Mouse (Mus musculus): ENCODE data around the gene Epas1.

Epas1 gene

GRCm38 (mm10) chr17:86753130-86753821, at the start of gene Epas1:
TSS of gene Epas1 (plus strand) at chr17:86753700.
- peak; percentile 91 to 95 for DNase-seq

GRCm38 (mm10) chr17:86705236-86705635, 48.3 kb upstream of the Epas1 start:
- DNase-seq, result no peak

- DNase-seq, result no peak
Measured at GRCm38 (mm10) chr17:86706467-86706866, 47.0 kb upstream of the Epas1 start.

- DNase-seq, result no peak
Measured at GRCm38 (mm10) chr17:86709803-86710202, 43.7 kb upstream of the Epas1 start.

- DNase-seq, result no peak
Measured at GRCm38 (mm10) chr17:86710379-86710778, 43.1 kb upstream of the Epas1 start.

- peak in 1 of 2 experiments; percentile 33 for DNase-seq
Measured at GRCm38 (mm10) chr17:86711949-86712348, 41.6 kb upstream of the Epas1 start.

- no peak for DNase-seq
Measured at GRCm38 (mm10) chr17:86712601-86713000, 40.9 kb upstream of the Epas1 start.

- peak; percentile 40 to 58 for DNase-seq
Measured at GRCm38 (mm10) chr17:86713591-86713990, 39.9 kb upstream of the Epas1 start.

GRCm38 (mm10) chr17:86724786-86725415, 28.6 kb upstream of the Epas1 start:
- no peak for DNase-seq

- DNase-seq, result no peak
Measured at GRCm38 (mm10) chr17:86726480-86726879, 27.0 kb upstream of the Epas1 start.

GRCm38 (mm10) chr17:86727031-86727430, 26.5 kb upstream of the Epas1 start:
- DNase-seq, result no peak

GRCm38 (mm10) chr17:86731273-86731672, 22.2 kb upstream of the Epas1 start:
- DNase-seq, result no peak

- DNase-seq, result peak; percentile 92 to 96
Measured at GRCm38 (mm10) chr17:86732024-86732423, 21.5 kb upstream of the Epas1 start.

GRCm38 (mm10) chr17:86732522-86732921, 21.0 kb upstream of the Epas1 start:
- DNase-seq, result no peak

- peak; percentile 52 to 78 for DNase-seq
Measured at GRCm38 (mm10) chr17:86733644-86734043, 19.9 kb upstream of the Epas1 start.

- DNase-seq, result no peak
Measured at GRCm38 (mm10) chr17:86738477-86738876, 15.0 kb upstream of the Epas1 start.

GRCm38 (mm10) chr17:86743351-86743941, 10.1 kb upstream of the Epas1 start:
- DNase-seq, result no peak

GRCm38 (mm10) chr17:86744943-86745342, 8.6 kb upstream of the Epas1 start:
- no peak for DNase-seq

GRCm38 (mm10) chr17:86751373-86751871, 2.1 kb upstream of the Epas1 start:
- DNase-seq, result no peak

GRCm38 (mm10) chr17:86753931-86754805, 668 bp downstream of the Epas1 start:
- peak; percentile 84 to 86 for DNase-seq

- DNase-seq, result peak; percentile 45 to 56
Measured at GRCm38 (mm10) chr17:86754806-86755571, 1.5 kb downstream of the Epas1 start.

GRCm38 (mm10) chr17:86755581-86756195, 2.2 kb downstream of the Epas1 start:
- DNase-seq, result no peak
